Mouse (Mus musculus): ENCODE measurements around the gene Fmnl3. TPM values are rescaled to one million over a fixed set of nuclear protein-coding genes. Genes with fewer than 3 reads are reported as not detected.

The Fmnl3 gene
- polyA plus RNA-seq, 1 experiment = 55.5 TPM

DNA sequence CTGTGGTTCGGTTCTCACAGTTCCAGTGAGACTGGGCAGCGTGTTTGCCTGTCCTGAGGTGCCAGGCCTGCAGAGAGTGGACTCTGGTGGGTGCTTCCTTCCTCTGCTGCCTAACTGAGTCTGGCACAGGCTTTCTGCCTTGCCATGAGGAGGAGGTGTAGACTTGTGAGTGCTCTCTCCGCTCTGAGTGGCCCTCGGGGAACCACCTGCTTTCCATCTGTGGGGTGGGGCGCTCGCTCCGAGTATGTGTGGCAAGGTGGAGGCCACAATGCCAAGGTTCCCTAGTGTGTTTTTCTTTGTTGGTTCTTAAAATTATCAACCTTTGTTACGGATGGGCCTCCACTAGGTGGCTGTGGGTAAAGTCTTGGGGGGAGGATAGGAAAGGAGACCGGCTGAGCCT is 38.6 kb upstream of the Fmnl3 start:
- TF ChIP-seq POLR2A (IDR thresholded peaks at IDR 0.05; ENCODE audit: control insufficient read depth, extremely low read depth, insufficient read depth, low read length, poor library complexity) (no peak), CTCF (IDR thresholded peaks at IDR 0.05; ENCODE audit: borderline replicate concordance, control insufficient read depth, extremely low read depth, insufficient read depth, low read length, poor library complexity) (no peak)
- WGBS = 92% methylated on average over 9 of the region's 9 CpGs
- DNase-seq = no peak
- Histone ChIP-seq H3K27ac (ENCODE audit: control insufficient read depth, insufficient read depth, low read length) (no peak overlapping the region), H3K4me1 (replicated peaks; ENCODE audit: control insufficient read depth, insufficient read depth, low read length) (no peaks in the 10 kb centered on the region), H3K27me3 (ENCODE audit: control insufficient read depth, insufficient read depth, low read length) (no peaks in the 10 kb centered on the region), H3K4me3 (ENCODE audit: control insufficient read depth, insufficient read depth, low read length) (no peak overlapping the region), H3K36me3 (ENCODE audit: control insufficient read depth, insufficient read depth, low read length) (peaks cover 65% of the 10 kb centered on the region)

DNA sequence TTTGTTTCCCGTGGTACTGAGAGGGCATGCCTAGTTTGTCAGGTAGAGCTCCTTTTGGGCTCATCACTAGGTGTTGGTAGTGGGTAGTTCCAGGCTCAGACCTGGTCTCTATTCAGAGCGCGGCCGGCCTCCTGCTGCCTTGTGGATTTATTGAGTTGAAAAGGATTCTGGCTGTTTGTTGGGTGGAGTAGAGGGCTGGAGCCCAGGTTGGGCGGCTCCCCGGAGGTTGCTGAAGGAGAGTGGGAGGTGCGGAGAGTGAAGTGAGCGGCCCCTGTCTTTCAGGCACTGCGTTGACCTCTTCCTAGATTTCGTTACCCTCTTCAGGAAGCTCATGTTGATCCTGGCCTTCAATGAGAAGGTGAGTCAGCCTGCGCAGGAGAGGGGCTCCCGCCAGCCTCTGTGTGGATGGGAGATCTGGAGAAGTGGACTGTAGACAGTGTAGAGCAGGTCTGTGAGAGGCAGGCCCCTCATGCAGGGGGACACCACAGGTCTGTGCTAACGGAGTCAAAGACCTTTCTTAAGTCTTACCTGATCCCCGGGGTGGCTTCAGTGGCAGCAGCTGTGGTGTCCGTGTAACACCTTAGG is 36.8 kb upstream of the Fmnl3 start:
- H3K36me3 ChIP-seq (ENCODE audit: control insufficient read depth, insufficient read depth, low read length) = peaks cover 82% of the 10 kb centered on the region
- H3K27me3 ChIP-seq (ENCODE audit: control insufficient read depth, insufficient read depth, low read length) = no peaks in the 10 kb centered on the region
- TF ChIP-seq CTCF (IDR thresholded peaks at IDR 0.05; ENCODE audit: borderline replicate concordance, control insufficient read depth, extremely low read depth, insufficient read depth, low read length, poor library complexity) = no peak
- TF ChIP-seq POLR2A (IDR thresholded peaks at IDR 0.05; ENCODE audit: control insufficient read depth, extremely low read depth, insufficient read depth, low read length, poor library complexity) = no peak
- no peak overlapping the region for H3K27ac ChIP-seq (ENCODE audit: control insufficient read depth, insufficient read depth, low read length)
- WGBS = 97% methylated on average over 15 of the region's 15 CpGs
- no peak for DNase-seq
- H3K4me1 ChIP-seq (replicated peaks; ENCODE audit: control insufficient read depth, insufficient read depth, low read length) = no peaks in the 10 kb centered on the region
- H3K4me3 ChIP-seq (ENCODE audit: control insufficient read depth, insufficient read depth, low read length) = no peak overlapping the region

DNA sequence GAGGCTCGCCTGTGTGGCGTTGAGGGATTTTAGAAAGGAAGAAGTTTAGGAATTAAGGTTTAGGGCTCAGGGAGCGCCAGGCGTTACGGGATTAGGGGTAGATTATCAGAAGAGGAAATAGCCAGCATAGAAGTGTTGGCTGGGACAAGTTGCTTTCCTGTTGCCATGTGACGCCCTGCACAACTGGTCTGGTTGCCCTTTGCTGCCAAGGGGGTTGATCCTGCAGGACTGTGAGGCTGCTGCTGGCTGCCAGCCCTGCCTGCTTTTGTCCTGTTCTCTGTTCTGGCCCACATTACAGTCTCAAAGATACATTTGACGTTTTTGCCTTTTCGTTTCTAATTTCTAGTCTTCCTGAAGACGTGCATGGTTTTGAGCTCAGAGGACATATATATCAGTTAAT is 34.9 kb upstream of the Fmnl3 start:
- H3K27me3 ChIP-seq (ENCODE audit: control insufficient read depth, insufficient read depth, low read length) = no peaks in the 10 kb centered on the region
- TF ChIP-seq CTCF (IDR thresholded peaks at IDR 0.05; ENCODE audit: borderline replicate concordance, control insufficient read depth, extremely low read depth, insufficient read depth, low read length, poor library complexity) = no peak
- no peak for TF ChIP-seq POLR2A (IDR thresholded peaks at IDR 0.05; ENCODE audit: control insufficient read depth, extremely low read depth, insufficient read depth, low read length, poor library complexity)
- H3K4me1 ChIP-seq (replicated peaks; ENCODE audit: control insufficient read depth, insufficient read depth, low read length) = no peaks in the 10 kb centered on the region
- DNase-seq = no peak
- WGBS = 93% methylated on average over 9 of the region's 9 CpGs
- H3K4me3 ChIP-seq (ENCODE audit: control insufficient read depth, insufficient read depth, low read length) = no peak overlapping the region
- no peak overlapping the region for H3K27ac ChIP-seq (ENCODE audit: control insufficient read depth, insufficient read depth, low read length)
- peaks cover 82% of the 10 kb centered on the region for H3K36me3 ChIP-seq (ENCODE audit: control insufficient read depth, insufficient read depth, low read length)

DNA sequence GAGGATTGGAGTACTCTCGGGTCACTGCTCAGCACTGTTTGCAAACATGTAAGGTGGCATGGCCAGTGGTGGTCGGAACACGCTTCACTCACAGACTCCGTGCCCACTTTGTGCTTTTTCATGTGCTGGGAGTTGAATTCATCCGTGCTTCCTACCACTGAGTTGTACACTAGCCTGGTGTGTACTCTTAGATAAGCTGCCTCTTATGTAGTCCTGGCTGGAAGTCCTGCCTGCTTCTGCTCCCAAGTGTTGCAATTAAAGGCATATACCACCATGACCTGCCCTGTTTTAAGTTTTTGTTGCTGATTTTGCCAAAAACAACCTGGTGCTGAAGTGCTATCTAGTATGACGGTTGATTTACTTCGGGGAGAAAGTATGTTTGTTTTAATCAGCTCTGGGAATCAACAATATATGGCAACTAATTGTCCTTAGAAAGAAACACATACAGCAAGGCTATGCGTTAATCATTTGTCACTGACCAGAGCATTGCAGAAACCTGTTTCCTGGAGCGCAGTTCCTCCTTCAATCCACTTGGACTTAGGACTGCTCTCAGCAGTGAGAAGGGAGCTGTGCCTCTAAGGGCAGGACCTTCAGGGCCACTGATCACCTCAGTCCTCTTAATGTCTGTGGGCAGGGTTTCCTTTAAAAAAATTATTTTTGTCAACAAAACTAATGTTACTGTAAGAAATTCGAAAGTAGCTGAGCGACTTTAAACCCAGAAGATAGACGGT is 33.0 kb upstream of the Fmnl3 start:
- TF ChIP-seq CTCF (IDR thresholded peaks at IDR 0.05; ENCODE audit: borderline replicate concordance, control insufficient read depth, extremely low read depth, insufficient read depth, low read length, poor library complexity) = no peak
- no peak for TF ChIP-seq POLR2A (IDR thresholded peaks at IDR 0.05; ENCODE audit: control insufficient read depth, extremely low read depth, insufficient read depth, low read length, poor library complexity)
- Histone ChIP-seq H3K4me1 (replicated peaks; ENCODE audit: control insufficient read depth, insufficient read depth, low read length) (0 out of 2 replicates have a peak, but pooled peaks cover 2% of the 10 kb centered on the region), H3K4me3 (ENCODE audit: control insufficient read depth, insufficient read depth, low read length) (no peak overlapping the region), H3K27me3 (ENCODE audit: control insufficient read depth, insufficient read depth, low read length) (no peaks in the 10 kb centered on the region), H3K27ac (ENCODE audit: control insufficient read depth, insufficient read depth, low read length) (no peak overlapping the region), H3K36me3 (ENCODE audit: control insufficient read depth, insufficient read depth, low read length) (peaks cover 64% of the 10 kb centered on the region)
- 95% methylated on average over 12 of the region's 12 CpGs for WGBS
- no peak for DNase-seq

DNA sequence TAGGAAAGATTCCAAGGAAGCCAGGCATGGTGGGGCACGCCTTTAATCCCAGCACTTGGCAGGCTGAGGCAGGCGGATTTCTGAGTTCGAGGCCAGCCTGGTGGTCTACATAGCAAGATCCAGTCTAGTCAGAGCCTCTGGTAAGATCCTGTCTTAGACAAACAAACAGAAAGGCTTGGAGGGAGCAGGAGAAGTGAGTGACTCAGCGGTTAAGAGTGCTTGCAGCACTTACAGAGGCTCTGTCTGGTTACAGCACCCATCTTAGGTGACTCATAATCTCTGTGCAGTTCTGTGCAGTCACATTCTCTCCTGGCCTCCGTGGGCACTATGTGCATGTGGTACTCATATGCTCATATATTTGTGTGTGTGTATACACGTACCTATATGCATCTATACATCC is 30.3 kb upstream of the Fmnl3 start:
- whole genome bisulfite sequencing = 90% methylated on average over 6 of the region's 6 CpGs
- no peaks in the 10 kb centered on the region for H3K27me3 ChIP-seq (ENCODE audit: control insufficient read depth, insufficient read depth, low read length)
- no peak for DNase-seq
- peaks cover 37% of the 10 kb centered on the region for H3K36me3 ChIP-seq (ENCODE audit: control insufficient read depth, insufficient read depth, low read length)
- no peak overlapping the region for H3K4me3 ChIP-seq (ENCODE audit: control insufficient read depth, insufficient read depth, low read length)
- TF ChIP-seq POLR2A (IDR thresholded peaks at IDR 0.05; ENCODE audit: control insufficient read depth, extremely low read depth, insufficient read depth, low read length, poor library complexity) (no peak), CTCF (IDR thresholded peaks at IDR 0.05; ENCODE audit: borderline replicate concordance, control insufficient read depth, extremely low read depth, insufficient read depth, low read length, poor library complexity) (no peak)
- peaks cover 7% of the 10 kb centered on the region; the same call in 1 of the 2 replicates for H3K4me1 ChIP-seq (replicated peaks; ENCODE audit: control insufficient read depth, insufficient read depth, low read length)
- H3K27ac ChIP-seq (ENCODE audit: control insufficient read depth, insufficient read depth, low read length) = no peak overlapping the region

DNA sequence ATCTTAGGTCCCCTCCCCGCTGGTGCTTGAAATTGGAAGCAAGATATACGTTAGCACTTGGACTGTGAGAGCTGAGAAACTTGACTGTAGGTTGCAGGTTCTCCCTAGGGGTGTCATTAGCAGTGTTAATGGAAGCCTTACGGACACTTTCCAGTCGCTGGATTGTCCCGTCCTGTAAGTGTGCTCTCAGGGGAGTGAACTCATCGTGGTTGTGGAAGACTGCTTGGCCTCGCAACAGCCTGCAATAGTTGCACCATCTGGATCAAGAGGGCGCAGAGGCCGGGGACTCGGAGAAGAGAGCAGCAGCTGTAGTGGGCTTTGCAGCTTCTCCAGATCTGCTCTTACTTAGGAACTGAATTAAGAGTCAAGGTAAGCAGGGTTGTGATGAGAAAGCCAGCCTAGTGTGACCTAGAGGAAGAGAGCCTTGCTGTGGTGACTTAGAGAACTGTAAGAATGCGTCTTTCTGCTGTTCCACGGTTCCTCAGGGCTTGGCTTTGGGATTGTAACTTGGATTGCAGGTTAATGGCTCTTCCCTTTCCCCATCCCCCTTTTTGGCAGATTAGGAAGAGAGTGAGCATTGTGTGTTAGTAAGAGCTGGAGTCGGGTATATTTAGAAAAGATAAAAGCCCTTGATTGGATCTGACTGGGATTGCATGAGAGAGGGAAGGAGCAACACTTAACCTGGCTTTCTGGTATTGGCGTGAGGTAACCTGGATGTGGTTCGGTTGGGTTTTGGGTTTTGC is 29.4 kb upstream of the Fmnl3 start:
- peaks cover 28% of the 10 kb centered on the region for H3K36me3 ChIP-seq (ENCODE audit: control insufficient read depth, insufficient read depth, low read length)
- DNase-seq = no peak
- H3K4me1 ChIP-seq (replicated peaks; ENCODE audit: control insufficient read depth, insufficient read depth, low read length) = peaks cover 12% of the 10 kb centered on the region
- H3K27me3 ChIP-seq (ENCODE audit: control insufficient read depth, insufficient read depth, low read length) = no peaks in the 10 kb centered on the region
- 89% methylated on average over 15 of the region's 15 CpGs for WGBS
- TF ChIP-seq CTCF (IDR thresholded peaks at IDR 0.05; ENCODE audit: borderline replicate concordance, control insufficient read depth, extremely low read depth, insufficient read depth, low read length, poor library complexity) (no peak), POLR2A (IDR thresholded peaks at IDR 0.05; ENCODE audit: control insufficient read depth, extremely low read depth, insufficient read depth, low read length, poor library complexity) (no peak)
- no peak overlapping the region for H3K4me3 ChIP-seq (ENCODE audit: control insufficient read depth, insufficient read depth, low read length)
- H3K27ac ChIP-seq (ENCODE audit: control insufficient read depth, insufficient read depth, low read length) = no peak overlapping the region
